Mouse (Mus musculus): ENCODE results near the gene Smim7. TPM values are rescaled to one million over a fixed set of nuclear protein-coding genes. Genes with fewer than 3 reads are reported as not detected.

Gene Smim7
- 115 and 123 TPM in 2 replicates for polyA plus RNA-seq (2016; fragmentation: Nextera tagmentation; extraction: Ambion mirVana)

DNA sequence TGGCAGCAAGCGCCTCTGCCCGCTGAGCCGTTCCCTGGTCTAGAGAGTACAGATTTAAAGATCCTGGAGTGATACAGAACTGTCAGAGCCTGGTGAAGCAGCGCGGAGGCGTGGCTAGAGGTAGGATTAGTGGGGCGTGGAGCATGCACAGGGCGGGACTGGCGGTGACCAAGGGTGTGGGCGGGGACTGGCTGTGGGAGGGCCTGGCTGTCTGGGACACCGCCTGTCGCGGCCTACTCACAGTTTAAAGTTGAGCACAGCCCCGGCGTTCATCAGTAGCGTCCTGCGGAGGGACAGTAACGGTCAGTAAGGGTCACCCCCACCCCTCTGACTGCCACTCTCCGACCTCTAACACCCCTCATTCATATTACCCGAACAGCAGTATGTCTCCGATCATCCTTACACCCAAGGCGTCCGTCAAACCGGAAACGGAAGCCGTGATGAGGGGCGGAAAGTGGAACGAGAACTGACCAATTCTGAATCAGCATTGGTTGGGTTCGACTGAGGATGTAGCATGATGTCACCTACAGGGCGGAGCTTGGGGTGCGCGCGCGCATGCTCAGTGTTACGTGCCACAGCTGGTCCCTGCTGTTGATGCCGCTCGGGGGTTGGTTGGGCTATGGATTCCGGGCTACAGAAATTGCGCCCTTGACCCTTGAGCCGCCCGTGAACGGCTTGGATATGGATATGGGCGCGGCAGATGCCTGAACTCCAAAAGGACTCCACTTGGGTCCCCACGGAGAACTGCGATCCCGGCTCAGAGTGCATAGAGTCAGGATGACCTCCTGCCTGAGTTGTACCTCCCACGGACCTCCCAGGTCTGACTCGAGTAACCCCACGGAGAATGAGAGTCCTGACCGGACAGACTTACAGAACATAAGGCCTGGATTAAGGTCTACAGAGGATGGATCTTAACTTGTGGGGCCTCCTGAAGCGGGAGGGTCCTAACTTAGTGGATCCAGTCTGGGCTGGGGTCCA lies at the start of gene Smim7:
TSS of gene Smim7 (minus strand) at position 456 of the 978 bp plus-strand sequence.
- ATAC-seq (ENCODE audit: insufficient number of reproducible peaks, insufficient read depth, low FRiP score, low TSS enrichment), result peak; percentile 97
- peak within 1 kb of the TSS; percentile 95 for H3K27ac ChIP-seq
- peak within 1 kb of the TSS; percentile 92 for H3K4me2 ChIP-seq (replicated peaks)
- peaks cover 16% of the 10 kb centered on the region for H3K4me1 ChIP-seq
- no peaks in the 10 kb centered on the region for H3K9me3 ChIP-seq
- peaks cover 38% of the 10 kb centered on the region for H3K36me3 ChIP-seq
- under 1% methylated on average over 52 of the region's 52 CpGs for WGBS
- peak within 1 kb of the TSS; percentile 71 for H3K9ac ChIP-seq
- peak within 1 kb of the TSS; percentile 53 for H3K4me3 ChIP-seq
- H3K27me3 ChIP-seq, result no peaks in the 10 kb centered on the region

DNA sequence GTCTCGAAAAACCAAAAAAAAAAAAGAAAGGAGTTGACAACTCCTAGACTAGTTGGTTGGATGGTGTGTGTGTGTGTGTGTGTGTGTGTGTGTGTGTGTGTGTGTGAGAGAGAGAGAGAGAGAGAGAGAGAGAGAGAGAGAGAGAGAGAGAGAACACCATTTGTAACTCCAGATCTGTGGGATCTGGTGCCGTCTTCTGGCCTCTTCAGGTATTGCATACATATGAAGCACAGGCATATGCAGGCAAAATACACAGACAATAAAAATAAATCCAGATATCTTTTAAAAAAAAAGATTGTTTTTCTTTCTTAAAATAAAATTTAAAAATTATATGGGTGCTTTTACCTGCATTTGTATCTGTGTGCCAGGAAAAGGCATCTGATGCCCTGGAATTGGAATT lies 19.3 kb upstream of the Smim7 start:
- no peak overlapping the region for H3K4me2 ChIP-seq (replicated peaks)
- no peak overlapping the region for H3K4me3 ChIP-seq
- no peaks in the 10 kb centered on the region for H3K27me3 ChIP-seq
- H3K4me1 ChIP-seq, result no peaks in the 10 kb centered on the region
- no peaks in the 10 kb centered on the region for H3K9me3 ChIP-seq
- H3K27ac ChIP-seq, result no peak overlapping the region
- no peak for ATAC-seq (ENCODE audit: insufficient number of reproducible peaks, insufficient read depth, low FRiP score, low TSS enrichment)
- no peaks in the 10 kb centered on the region; the same call in 1 of the 2 replicates for H3K36me3 ChIP-seq
- H3K9ac ChIP-seq, result no peak overlapping the region
- WGBS, result 55% methylated on average over 2 of the region's 2 CpGs

DNA sequence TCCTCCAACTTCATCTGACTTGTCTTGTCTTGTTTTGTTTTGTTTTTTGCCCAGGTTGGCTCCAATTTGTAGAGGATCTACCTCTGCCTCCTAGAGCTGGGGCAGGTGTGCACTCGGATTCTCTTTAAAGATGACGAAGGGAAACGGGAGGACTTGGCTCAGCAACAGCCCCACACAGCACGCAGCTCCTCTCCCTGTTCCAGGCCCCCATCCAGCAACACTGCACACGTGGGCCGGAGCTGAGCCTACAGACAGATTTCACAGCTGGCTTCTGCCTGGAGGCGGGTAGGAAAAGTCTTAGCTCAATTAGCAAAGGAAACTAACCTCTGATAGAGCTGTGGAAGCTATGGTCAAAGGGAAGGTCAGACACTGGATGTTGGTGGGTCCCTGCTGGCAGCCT lies 18.4 kb upstream of the Smim7 start:
- no peak overlapping the region for H3K4me3 ChIP-seq
- H3K27me3 ChIP-seq, result no peaks in the 10 kb centered on the region
- no peaks in the 10 kb centered on the region for H3K9me3 ChIP-seq
- H3K4me1 ChIP-seq, result no peaks in the 10 kb centered on the region
- no peak overlapping the region for H3K4me2 ChIP-seq (replicated peaks)
- H3K9ac ChIP-seq, result no peak overlapping the region
- no peaks in the 10 kb centered on the region; the same call in 1 of the 2 replicates for H3K36me3 ChIP-seq
- 64% methylated on average over 7 of the region's 7 CpGs for WGBS
- no peak overlapping the region for H3K27ac ChIP-seq
- no peak for ATAC-seq (ENCODE audit: insufficient number of reproducible peaks, insufficient read depth, low FRiP score, low TSS enrichment)

DNA sequence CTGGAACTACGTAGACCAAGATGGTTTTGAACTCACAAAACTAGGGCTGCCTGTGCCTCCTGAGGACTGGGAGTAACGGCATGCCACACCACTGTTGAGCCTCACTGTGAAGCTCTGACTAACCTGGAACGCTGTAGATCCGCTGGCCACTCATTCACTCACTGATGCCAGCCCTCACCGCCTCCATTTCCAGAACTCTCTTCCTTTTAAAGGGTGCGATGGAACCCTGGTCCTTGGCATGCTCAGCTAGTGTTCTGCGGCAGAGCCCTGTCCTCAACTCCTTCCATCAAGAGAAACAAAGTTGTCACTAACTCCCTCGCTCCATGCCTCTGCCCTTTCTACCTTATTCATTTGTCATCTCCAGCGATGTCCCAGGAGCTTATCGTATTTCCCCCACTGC lies 18.0 kb upstream of the Smim7 start:
- H3K4me3 ChIP-seq, result no peak overlapping the region
- 90% methylated on average over 10 of the region's 10 CpGs for WGBS
- H3K9me3 ChIP-seq, result no peaks in the 10 kb centered on the region
- no peaks in the 10 kb centered on the region for H3K27me3 ChIP-seq
- no peaks in the 10 kb centered on the region for H3K4me1 ChIP-seq
- no peaks in the 10 kb centered on the region; the same call in 1 of the 2 replicates for H3K36me3 ChIP-seq
- no peak for ATAC-seq (ENCODE audit: insufficient number of reproducible peaks, insufficient read depth, low FRiP score, low TSS enrichment)
- H3K9ac ChIP-seq, result no peak overlapping the region
- no peak overlapping the region for H3K27ac ChIP-seq
- H3K4me2 ChIP-seq (replicated peaks), result no peak overlapping the region

DNA sequence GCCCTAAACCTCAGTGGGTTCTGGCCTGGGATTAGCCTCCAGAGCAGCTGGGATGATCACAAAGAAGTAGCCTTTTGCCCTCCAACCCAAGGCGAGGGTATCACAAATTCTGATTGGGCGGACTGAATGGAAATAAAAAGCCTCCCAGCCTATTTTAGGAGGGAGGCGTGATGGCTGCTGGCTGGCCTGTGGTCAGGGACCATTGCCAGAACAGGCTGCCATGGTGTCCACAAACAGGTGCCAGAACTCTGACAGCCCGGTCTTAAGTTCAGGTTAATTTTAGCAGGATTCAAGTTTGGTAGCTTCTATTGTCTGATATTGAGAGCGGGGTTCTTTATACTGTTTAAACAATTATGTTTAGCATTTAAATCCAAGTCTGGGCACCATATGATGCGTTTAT lies 16.9 kb upstream of the Smim7 start:
- 71% methylated on average over 6 of the region's 6 CpGs for WGBS
- no peak overlapping the region for H3K4me3 ChIP-seq
- ATAC-seq (ENCODE audit: insufficient number of reproducible peaks, insufficient read depth, low FRiP score, low TSS enrichment), result no peak
- no peak overlapping the region for H3K4me2 ChIP-seq (replicated peaks)
- no peaks in the 10 kb centered on the region for H3K4me1 ChIP-seq
- H3K27ac ChIP-seq, result no peak overlapping the region
- H3K27me3 ChIP-seq, result no peaks in the 10 kb centered on the region
- no peak overlapping the region for H3K9ac ChIP-seq
- H3K9me3 ChIP-seq, result no peaks in the 10 kb centered on the region
- no peaks in the 10 kb centered on the region; the same call in 1 of the 2 replicates for H3K36me3 ChIP-seq

DNA sequence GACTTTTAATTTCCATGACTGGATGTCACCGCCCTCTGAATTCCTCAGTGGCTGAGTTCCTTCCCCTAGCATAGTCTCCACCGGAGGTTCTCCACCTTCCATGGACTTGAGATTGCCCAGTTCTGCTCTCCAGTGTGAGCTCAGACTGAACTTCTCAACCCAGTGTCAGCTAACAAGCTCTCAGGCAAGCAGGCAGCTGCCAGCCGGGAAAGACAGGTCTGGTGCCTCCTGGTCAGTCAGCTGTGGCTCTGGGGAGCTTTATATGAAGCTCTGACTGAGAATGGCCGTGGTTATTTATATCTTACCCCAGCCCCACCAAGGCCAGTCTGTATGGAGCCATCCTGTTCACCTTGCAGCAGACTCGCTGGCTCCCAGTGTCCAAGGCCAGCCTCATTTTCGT lies 13.5 kb upstream of the Smim7 start:
- no peaks in the 10 kb centered on the region for H3K4me1 ChIP-seq
- no peak overlapping the region for H3K4me3 ChIP-seq
- no peak overlapping the region for H3K9ac ChIP-seq
- H3K4me2 ChIP-seq (replicated peaks), result no peak overlapping the region
- H3K9me3 ChIP-seq, result no peaks in the 10 kb centered on the region
- ATAC-seq (ENCODE audit: insufficient number of reproducible peaks, insufficient read depth, low FRiP score, low TSS enrichment), result no peak
- no peaks in the 10 kb centered on the region; the same call in 1 of the 2 replicates for H3K36me3 ChIP-seq
- no peak overlapping the region for H3K27ac ChIP-seq
- WGBS, result 77% methylated on average over 6 of the region's 6 CpGs
- no peaks in the 10 kb centered on the region for H3K27me3 ChIP-seq

DNA sequence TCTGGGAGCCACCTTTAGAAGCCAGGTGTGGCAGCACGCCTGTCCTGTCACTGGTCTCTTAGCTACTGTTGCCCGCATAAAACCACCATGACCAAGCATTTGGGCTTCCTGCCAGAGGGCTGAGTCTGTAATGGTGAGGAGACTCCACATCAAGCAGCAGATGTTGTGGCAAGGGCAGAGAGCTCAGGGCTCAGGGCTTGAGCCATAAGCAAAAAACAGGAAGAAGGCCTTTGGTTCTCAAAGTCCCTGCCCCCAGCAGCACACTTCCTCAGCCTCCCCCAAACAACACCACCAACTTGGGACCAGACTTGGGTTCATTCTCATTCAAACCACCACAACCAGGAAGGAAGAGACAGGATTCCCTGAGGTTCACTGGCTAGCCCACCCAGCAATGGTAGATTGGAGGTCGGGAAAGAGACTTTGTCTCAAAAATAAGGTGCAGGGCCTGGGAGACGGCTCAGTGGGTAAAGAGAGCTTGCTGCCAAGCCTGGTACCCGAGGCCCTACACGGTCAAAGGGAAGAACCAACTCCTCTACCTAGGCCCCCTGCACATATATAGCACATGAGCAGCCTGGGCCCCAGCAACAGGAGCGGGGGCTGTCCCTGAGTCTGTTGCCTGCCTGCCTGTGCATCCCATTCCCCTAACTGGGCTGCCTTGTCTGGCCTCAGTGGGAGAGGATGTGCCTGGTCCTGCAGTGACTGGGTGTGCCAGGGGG lies 12.3 kb upstream of the Smim7 start:
- 84% methylated on average over 7 of the region's 7 CpGs for WGBS
- Histone ChIP-seq H3K27me3 (no peaks in the 10 kb centered on the region), H3K4me3 (no peak overlapping the region), H3K27ac (no peak overlapping the region), H3K36me3 (no peaks in the 10 kb centered on the region; the same call in 1 of the 2 replicates), H3K9me3 (no peaks in the 10 kb centered on the region), H3K9ac (no peak overlapping the region), H3K4me2 (replicated peaks) (no peak overlapping the region), H3K4me1 (no peaks in the 10 kb centered on the region)
- ATAC-seq (ENCODE audit: insufficient number of reproducible peaks, insufficient read depth, low FRiP score, low TSS enrichment), result no peak

DNA sequence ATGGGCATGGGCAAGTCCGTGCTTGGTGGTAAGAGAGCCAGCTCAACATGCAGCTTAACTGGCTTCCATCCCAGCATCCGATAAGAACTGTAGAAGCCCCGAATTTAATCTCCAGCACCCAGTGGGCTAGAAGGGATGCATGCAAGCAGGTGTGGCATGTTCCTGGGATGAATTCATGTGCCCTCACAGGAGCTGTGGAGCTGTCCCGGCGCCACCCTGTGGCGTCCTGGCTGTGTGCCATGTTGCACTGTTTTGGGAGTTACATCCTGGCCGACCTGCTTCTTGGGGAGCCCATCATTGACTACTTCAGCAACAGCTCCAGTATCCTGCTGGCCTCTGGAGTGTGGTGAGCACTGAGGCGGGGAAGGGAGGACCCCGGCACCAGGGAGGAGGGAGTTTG lies 8.5 kb upstream of the Smim7 start:
- no peak overlapping the region for H3K9ac ChIP-seq
- no peaks in the 10 kb centered on the region for H3K36me3 ChIP-seq
- H3K27ac ChIP-seq, result no peak overlapping the region
- no peak overlapping the region for H3K4me3 ChIP-seq
- no peaks in the 10 kb centered on the region for H3K9me3 ChIP-seq
- H3K4me2 ChIP-seq (replicated peaks), result no peak overlapping the region
- 71% methylated on average over 9 of the region's 9 CpGs for WGBS
- no peak for ATAC-seq (ENCODE audit: insufficient number of reproducible peaks, insufficient read depth, low FRiP score, low TSS enrichment)
- no peaks in the 10 kb centered on the region for H3K27me3 ChIP-seq
- H3K4me1 ChIP-seq, result no peaks in the 10 kb centered on the region

DNA sequence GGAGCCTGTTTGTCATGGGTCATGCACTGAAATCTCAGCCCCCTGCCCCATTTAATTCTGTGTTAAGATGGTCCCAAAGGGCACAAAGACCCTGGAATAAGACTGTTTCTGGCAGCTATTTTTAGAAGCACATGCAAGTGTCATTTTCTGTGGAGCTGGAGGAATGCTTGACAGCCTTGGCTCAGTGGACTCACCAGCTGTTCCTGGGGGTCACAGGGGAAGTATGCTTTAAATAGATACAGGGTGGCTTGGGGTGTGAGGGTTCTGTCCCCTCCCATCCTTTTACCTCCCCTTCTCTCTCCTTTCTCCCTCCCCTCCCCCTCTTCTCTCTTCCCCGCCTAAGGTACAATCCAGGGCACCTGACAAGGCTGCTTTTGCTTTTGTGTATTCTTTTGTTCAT lies 7.1 kb upstream of the Smim7 start:
- WGBS, result 73% methylated on average over 1 of the region's 1 CpGs
- Histone ChIP-seq H3K27ac (no peak overlapping the region), H3K4me3 (no peak overlapping the region), H3K27me3 (no peaks in the 10 kb centered on the region), H3K9ac (no peak overlapping the region), H3K4me2 (replicated peaks) (no peak overlapping the region), H3K36me3 (no peaks in the 10 kb centered on the region), H3K9me3 (no peaks in the 10 kb centered on the region), H3K4me1 (no peaks in the 10 kb centered on the region)
- ATAC-seq (ENCODE audit: insufficient number of reproducible peaks, insufficient read depth, low FRiP score, low TSS enrichment), result no peak

DNA sequence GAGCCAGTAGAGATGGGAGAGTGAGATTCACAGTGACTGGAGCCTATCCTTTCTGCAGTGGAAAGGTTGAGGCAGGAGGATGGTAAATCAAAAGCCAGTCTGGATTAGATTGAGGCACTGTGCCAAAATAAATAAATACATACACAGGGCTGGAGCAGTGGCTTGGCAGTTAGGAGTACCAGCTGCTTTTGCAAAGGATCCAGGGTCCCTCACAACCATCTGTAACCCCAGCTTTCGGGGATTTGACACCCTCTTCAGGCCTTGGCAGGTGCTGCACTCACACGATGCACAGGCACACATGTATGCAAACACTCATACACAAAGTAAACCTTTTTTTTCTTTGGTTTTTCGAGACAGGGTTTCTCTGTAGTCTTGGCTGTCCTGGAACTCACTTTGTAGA lies 6.4 kb upstream of the Smim7 start:
- no peak overlapping the region for H3K9ac ChIP-seq
- no peaks in the 10 kb centered on the region for H3K27me3 ChIP-seq
- peaks cover 7% of the 10 kb centered on the region; the same call in 1 of the 2 replicates for H3K4me1 ChIP-seq
- no peaks in the 10 kb centered on the region for H3K36me3 ChIP-seq
- no peak overlapping the region for H3K4me2 ChIP-seq (replicated peaks)
- no peak for ATAC-seq (ENCODE audit: insufficient number of reproducible peaks, insufficient read depth, low FRiP score, low TSS enrichment)
- H3K4me3 ChIP-seq, result no peak overlapping the region
- 80% methylated on average over 3 of the region's 3 CpGs for WGBS
- H3K9me3 ChIP-seq, result no peaks in the 10 kb centered on the region
- H3K27ac ChIP-seq, result no peak overlapping the region

DNA sequence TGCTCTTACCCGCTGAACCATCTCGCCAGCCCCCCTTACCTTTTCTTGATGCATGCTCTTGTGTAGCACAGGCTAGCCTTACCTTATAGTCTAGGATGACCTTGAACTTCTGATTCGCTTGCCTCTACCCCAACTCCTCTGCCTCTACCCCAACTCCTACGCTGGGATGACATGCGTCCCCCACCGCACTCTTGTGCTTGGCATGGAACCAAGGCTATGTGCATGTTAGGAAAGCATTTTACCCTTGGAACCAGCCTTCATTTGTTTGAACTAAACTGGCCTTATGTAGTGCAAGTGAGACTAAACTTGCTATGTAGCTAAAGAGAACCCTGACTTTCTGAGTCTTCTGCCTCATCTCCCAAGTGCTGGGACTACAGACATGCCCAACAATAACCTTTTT lies 5.0 kb upstream of the Smim7 start:
- no peak overlapping the region for H3K9ac ChIP-seq
- no peak overlapping the region for H3K4me2 ChIP-seq (replicated peaks)
- 95% methylated on average over 6 of the region's 6 CpGs for WGBS

More for the DNA sequence above, 5.0 kb upstream of the Smim7 start:
- Histone ChIP-seq H3K27me3 (no peaks in the 10 kb centered on the region), H3K9me3 (no peaks in the 10 kb centered on the region), H3K4me3 (no peak overlapping the region), H3K27ac (no peak overlapping the region), H3K4me1 (peaks cover 7% of the 10 kb centered on the region; the same call in 1 of the 2 replicates), H3K36me3 (no peaks in the 10 kb centered on the region)
- no peak for ATAC-seq (ENCODE audit: insufficient number of reproducible peaks, insufficient read depth, low FRiP score, low TSS enrichment)
